Mouse (Mus musculus): ENCODE measurements around the gene Gldc.

GRCm38 (mm10) chr19:30216186-30216585 is 41.0 kb upstream of the Gldc start:
- TF ChIP-seq CTCF (IDR thresholded peaks at IDR 0.05; ENCODE audit: extremely low read depth, insufficient read depth, insufficient read length, insufficient replicate concordance) (no peak), POLR2A (IDR thresholded peaks at IDR 0.05; ENCODE audit: low read depth, low read length) (no peak)

All from spleen, adult 2 months (tissue).